Mouse (Mus musculus): ENCODE measurements around the gene Slf2. TPM values are rescaled to one million over a fixed set of nuclear protein-coding genes. Genes with fewer than 3 reads are reported as not detected.

The Slf2 gene
- total and polyA plus RNA-seq, 3 experiments = 44.1 to 79.7 (median 79.5) TPM

DNA sequence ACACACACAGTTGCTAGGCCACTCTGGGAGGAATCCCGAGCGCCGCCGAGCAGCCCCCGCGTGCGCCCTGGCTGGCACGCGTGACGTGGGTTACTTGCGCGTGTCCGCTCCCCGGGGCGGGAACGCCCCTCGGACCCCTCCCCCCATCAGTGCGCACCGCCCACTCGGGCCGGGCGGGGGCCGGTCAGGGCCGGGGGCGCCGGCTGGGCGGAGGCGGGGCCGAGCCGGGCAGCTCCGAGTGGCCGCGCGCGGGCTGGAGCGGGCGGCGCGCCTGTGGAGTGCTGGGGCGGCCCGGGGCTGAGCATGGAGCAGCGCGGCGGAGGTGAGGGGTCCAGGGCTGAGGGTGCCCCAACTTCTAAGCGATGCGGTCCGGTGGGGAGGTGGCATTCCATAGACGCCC lies 87.0 kb downstream of the Slf2 start:
- TF ChIP-seq TAL1 (conservative IDR thresholded peaks at IDR 0.05; ENCODE audit: low read depth, low read length) = no peak
- no peak for TF ChIP-seq CTCF (IDR thresholded peaks at IDR 0.05; ENCODE audit: low read depth, low read length)
- DNase-seq (ENCODE audit: low spot score) (peak; percentile 66), ATAC-seq (ENCODE audit: extremely low read depth, insufficient number of reproducible peaks, low FRiP score, poor library complexity, severe bottlenecking) (no peak; the same call in 1 of the 2 replicates)
- peaks cover 76% of the 10 kb centered on the region for H3K4me1 ChIP-seq (ENCODE audit: insufficient read depth, low read depth, low read length)
- peak overlapping the region; percentile 76 for H3K4me3 ChIP-seq (ENCODE audit: low read depth, low read length)
- H3K9me3 ChIP-seq (replicated peaks) = no peaks in the 10 kb centered on the region
- peaks cover 34% of the 10 kb centered on the region for H3K36me3 ChIP-seq (replicated peaks)
- no peaks in the 10 kb centered on the region for H3K27me3 ChIP-seq (ENCODE audit: insufficient read depth, low read length)

GRCm38 (mm10) chr19:45018351-45018831 lies 87.4 kb downstream of the Slf2 start:
- peak overlapping the region; percentile 76 for H3K4me3 ChIP-seq (ENCODE audit: low read depth, low read length)
- DNase-seq (ENCODE audit: low spot score) (no peak), ATAC-seq (ENCODE audit: extremely low read depth, insufficient number of reproducible peaks, low FRiP score, poor library complexity, severe bottlenecking) (no peak)
- H3K36me3 ChIP-seq (replicated peaks) = peaks cover 33% of the 10 kb centered on the region
- TF ChIP-seq POLR2AphosphoS5 (IDR thresholded peaks at IDR 0.05; ENCODE audit: insufficient replicate concordance, low read depth, low read length) = no peak
- TF ChIP-seq TAL1 (conservative IDR thresholded peaks at IDR 0.05; ENCODE audit: low read depth, low read length) = no peak
- no peak for TF ChIP-seq CTCF (IDR thresholded peaks at IDR 0.05; ENCODE audit: low read depth, low read length)
- no peak for TF ChIP-seq GATA2 (IDR thresholded peaks at IDR 0.05; ENCODE audit: borderline replicate concordance, low read depth, low read length)
- H3K4me1 ChIP-seq (ENCODE audit: insufficient read depth, low read depth, low read length) = peaks cover 73% of the 10 kb centered on the region
- no peaks in the 10 kb centered on the region for H3K9me3 ChIP-seq (replicated peaks)
- no peaks in the 10 kb centered on the region for H3K27me3 ChIP-seq (ENCODE audit: insufficient read depth, low read length)

- Histone ChIP-seq H3K27me3 (ENCODE audit: insufficient read depth, low read length) (no peaks in the 10 kb centered on the region), H3K9me3 (replicated peaks) (no peaks in the 10 kb centered on the region), H3K4me1 (ENCODE audit: insufficient read depth, low read depth, low read length) (peaks cover 63% of the 10 kb centered on the region), H3K4me3 (ENCODE audit: low read depth, low read length) (no peak overlapping the region; the same call in 1 of the 2 replicates), H3K36me3 (replicated peaks) (peaks cover 50% of the 10 kb centered on the region)
- no peak for DNase-seq (ENCODE audit: low spot score)
- no peak for ATAC-seq (ENCODE audit: extremely low read depth, insufficient number of reproducible peaks, low FRiP score, poor library complexity, severe bottlenecking)
- TF ChIP-seq CTCF (IDR thresholded peaks at IDR 0.05; ENCODE audit: low read depth, low read length) (no peak), GATA2 (IDR thresholded peaks at IDR 0.05; ENCODE audit: borderline replicate concordance, low read depth, low read length) (no peak), POLR2AphosphoS5 (IDR thresholded peaks at IDR 0.05; ENCODE audit: insufficient replicate concordance, low read depth, low read length) (no peak), GATA1 (IDR thresholded peaks at IDR 0.05; ENCODE audit: borderline replicate concordance, low read length) (no peak), TAL1 (conservative IDR thresholded peaks at IDR 0.05; ENCODE audit: low read depth, low read length) (no peak)
Observed at GRCm38 (mm10) chr19:45020348-45020747, 89.4 kb downstream of the Slf2 start.

DNA sequence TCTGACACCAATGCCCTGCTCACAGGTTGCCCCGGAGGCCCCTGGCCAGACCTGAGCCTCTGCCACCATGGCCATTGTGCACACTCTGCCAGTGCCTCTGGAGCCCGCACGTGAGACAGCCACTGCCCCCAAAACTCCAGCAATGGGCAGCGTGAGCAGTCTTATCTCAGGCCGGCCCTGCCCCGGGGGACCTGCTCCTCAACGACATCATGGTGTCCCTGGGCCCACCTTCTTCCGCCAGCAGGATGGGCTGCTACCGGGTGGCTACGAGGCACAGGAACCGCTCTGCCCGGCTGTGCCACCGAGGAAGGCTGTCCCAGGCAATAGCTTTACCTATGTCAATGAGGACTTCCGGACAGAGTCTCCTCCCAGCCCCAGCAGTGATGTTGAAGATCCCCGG lies 90.4 kb downstream of the Slf2 start:
- DNase-seq (ENCODE audit: low spot score) (no peak), ATAC-seq (ENCODE audit: extremely low read depth, insufficient number of reproducible peaks, low FRiP score, poor library complexity, severe bottlenecking) (no peak)
- H3K9me3 ChIP-seq (replicated peaks) = no peaks in the 10 kb centered on the region
- peaks cover 53% of the 10 kb centered on the region for H3K4me1 ChIP-seq (ENCODE audit: insufficient read depth, low read depth, low read length)
- H3K36me3 ChIP-seq (replicated peaks) = peaks cover 60% of the 10 kb centered on the region
- H3K4me3 ChIP-seq (ENCODE audit: low read depth, low read length) = peak overlapping the region; percentile 13; the same call in 1 of the 2 replicates
- no peak for TF ChIP-seq GATA1 (IDR thresholded peaks at IDR 0.05; ENCODE audit: borderline replicate concordance, low read length)
- TF ChIP-seq CTCF (IDR thresholded peaks at IDR 0.05; ENCODE audit: low read depth, low read length) = no peak
- TF ChIP-seq GATA2 (IDR thresholded peaks at IDR 0.05; ENCODE audit: borderline replicate concordance, low read depth, low read length) = no peak
- TF ChIP-seq POLR2AphosphoS5 (IDR thresholded peaks at IDR 0.05; ENCODE audit: insufficient replicate concordance, low read depth, low read length) = no peak
- TF ChIP-seq TAL1 (conservative IDR thresholded peaks at IDR 0.05; ENCODE audit: low read depth, low read length) = no peak
- no peaks in the 10 kb centered on the region for H3K27me3 ChIP-seq (ENCODE audit: insufficient read depth, low read length)

GRCm38 (mm10) chr19:45023993-45024392 lies 93.0 kb downstream of the Slf2 start:
- no peak for TF ChIP-seq CTCF (IDR thresholded peaks at IDR 0.05; ENCODE audit: low read depth, low read length)
- no peak for TF ChIP-seq GATA1 (IDR thresholded peaks at IDR 0.05; ENCODE audit: borderline replicate concordance, low read length)
- no peak for TF ChIP-seq GATA2 (IDR thresholded peaks at IDR 0.05; ENCODE audit: borderline replicate concordance, low read depth, low read length)
- no peak for TF ChIP-seq TAL1 (conservative IDR thresholded peaks at IDR 0.05; ENCODE audit: low read depth, low read length)
- TF ChIP-seq POLR2AphosphoS5 (IDR thresholded peaks at IDR 0.05; ENCODE audit: insufficient replicate concordance, low read depth, low read length) = no peak
- ATAC-seq (ENCODE audit: extremely low read depth, insufficient number of reproducible peaks, low FRiP score, poor library complexity, severe bottlenecking) (no peak), DNase-seq (ENCODE audit: low spot score) (no peak)
- peak overlapping the region; percentile 21; the same call in 1 of the 2 replicates for H3K4me3 ChIP-seq (ENCODE audit: low read depth, low read length)
- H3K36me3 ChIP-seq (replicated peaks) = peaks cover 83% of the 10 kb centered on the region
- no peaks in the 10 kb centered on the region for H3K27me3 ChIP-seq (ENCODE audit: insufficient read depth, low read length)
- peaks cover 35% of the 10 kb centered on the region for H3K4me1 ChIP-seq (ENCODE audit: insufficient read depth, low read depth, low read length)
- H3K9me3 ChIP-seq (replicated peaks) = no peaks in the 10 kb centered on the region

- H3K4me1 ChIP-seq (ENCODE audit: insufficient read depth, low read depth, low read length) = peaks cover 33% of the 10 kb centered on the region
- peaks cover 83% of the 10 kb centered on the region for H3K36me3 ChIP-seq (replicated peaks)
- H3K9me3 ChIP-seq (replicated peaks) = no peaks in the 10 kb centered on the region
- ATAC-seq (ENCODE audit: extremely low read depth, insufficient number of reproducible peaks, low FRiP score, poor library complexity, severe bottlenecking) (no peak), DNase-seq (ENCODE audit: low spot score) (no peak)
- peaks cover 2% of the 10 kb centered on the region; the same call in 1 of the 2 replicates for H3K27me3 ChIP-seq (ENCODE audit: insufficient read depth, low read length)
- TF ChIP-seq CTCF (IDR thresholded peaks at IDR 0.05; ENCODE audit: low read depth, low read length) (no peak), GATA2 (IDR thresholded peaks at IDR 0.05; ENCODE audit: borderline replicate concordance, low read depth, low read length) (no peak), POLR2AphosphoS5 (IDR thresholded peaks at IDR 0.05; ENCODE audit: insufficient replicate concordance, low read depth, low read length) (no peak), GATA1 (IDR thresholded peaks at IDR 0.05; ENCODE audit: borderline replicate concordance, low read length) (no peak), TAL1 (conservative IDR thresholded peaks at IDR 0.05; ENCODE audit: low read depth, low read length) (no peak)
- H3K4me3 ChIP-seq (ENCODE audit: low read depth, low read length) = no peak overlapping the region
Observed at GRCm38 (mm10) chr19:45024775-45025174, 93.8 kb downstream of the Slf2 start.
